Mouse (Mus musculus): ENCODE results near the gene Zfp335. TPM values are rescaled to one million over a fixed set of nuclear protein-coding genes. Genes with fewer than 3 reads are reported as not detected.

The Zfp335 gene
- total RNA-seq (2014; rRNA removed) (26.5 and 28.3 TPM in 2 replicates), polyA plus RNA-seq (2015; fragmentation: Nextera tagmentation; extraction: Ambion mirVana) (9.0 and 9.2 TPM in 2 replicates)

DNA sequence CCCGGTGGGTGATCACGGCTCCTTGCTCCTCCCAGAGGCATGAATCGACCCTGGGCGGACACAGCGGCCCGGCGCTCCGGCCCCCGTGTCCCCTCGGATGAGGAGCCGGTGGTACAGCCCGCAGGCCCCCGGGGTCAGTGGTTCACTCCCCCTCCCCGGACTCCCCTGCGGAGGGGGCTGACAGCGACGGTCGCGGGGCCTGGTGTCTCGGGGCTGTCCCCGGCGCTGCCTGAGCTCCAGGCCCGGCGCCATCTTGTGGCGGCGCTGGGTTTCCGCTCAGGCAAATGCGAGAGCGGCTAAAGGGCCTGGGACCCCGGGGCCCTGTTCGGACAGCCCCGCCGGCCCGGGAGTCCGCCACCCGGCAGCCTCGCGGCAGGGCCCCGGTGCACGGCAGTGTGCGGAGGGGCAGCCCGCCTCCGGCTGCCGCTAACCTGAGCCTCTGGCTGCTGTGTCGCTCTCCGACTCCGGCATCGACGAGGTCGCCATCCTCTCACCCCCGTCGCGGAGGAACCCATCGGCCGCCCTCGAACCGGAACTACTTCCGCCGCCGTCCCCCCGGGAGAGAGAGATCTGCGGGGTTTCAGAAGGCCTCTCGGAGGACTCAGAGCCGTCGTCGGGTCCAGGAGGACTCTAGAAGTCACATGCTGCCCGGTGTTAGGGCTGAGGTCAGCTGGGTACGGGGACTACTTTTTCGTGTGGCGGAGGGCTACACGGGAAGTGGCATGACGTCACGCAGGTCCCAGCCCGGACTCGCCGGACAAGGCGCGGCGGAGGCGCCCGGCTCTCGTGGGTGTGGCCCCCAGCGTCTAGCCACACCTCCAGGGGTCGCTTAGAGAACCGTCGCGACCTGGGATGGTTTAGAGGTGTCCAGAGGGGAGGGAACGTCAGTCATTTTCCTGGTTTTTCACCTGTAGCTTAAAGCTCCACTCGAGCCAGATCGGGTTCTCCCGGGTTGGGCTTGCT is at the start of gene Zfp335:
Gene Zfp335, minus strand, starts transcription at position 672 of the 963 bp plus-strand sequence.
- Histone ChIP-seq H3K27ac (peak within 1 kb of the TSS; percentile 100), H3K4me2 (ENCODE audit: low read depth, low read length) (peak within 1 kb of the TSS; percentile 74), H3K36me3 (ENCODE audit: insufficient read depth, low read length) (peaks cover 20% of the 10 kb centered on the region; the same call in 1 of the 2 replicates), H3K4me3 (ENCODE audit: low read length) (peak within 1 kb of the TSS; percentile 63), H3K9ac (replicated peaks; ENCODE audit: low read length) (peak within 1 kb of the TSS; percentile 84), H3K27me3 (ENCODE audit: insufficient read depth, low read length) (no peaks in the 10 kb centered on the region), H3K9me3 (ENCODE audit: low read length) (no peaks in the 10 kb centered on the region), H3K4me1 (ENCODE audit: insufficient read depth, low read length) (peaks cover 15% of the 10 kb centered on the region)
- under 1% methylated on average over 90 of the region's 91 CpGs for WGBS
- DNase-seq (ENCODE audit: low spot score) (peak; percentile 98), ATAC-seq (peak; percentile 89)
- TF ChIP-seq CTCF (IDR thresholded peaks at IDR 0.05; ENCODE audit: low read depth): peak; percentile 46

DNA sequence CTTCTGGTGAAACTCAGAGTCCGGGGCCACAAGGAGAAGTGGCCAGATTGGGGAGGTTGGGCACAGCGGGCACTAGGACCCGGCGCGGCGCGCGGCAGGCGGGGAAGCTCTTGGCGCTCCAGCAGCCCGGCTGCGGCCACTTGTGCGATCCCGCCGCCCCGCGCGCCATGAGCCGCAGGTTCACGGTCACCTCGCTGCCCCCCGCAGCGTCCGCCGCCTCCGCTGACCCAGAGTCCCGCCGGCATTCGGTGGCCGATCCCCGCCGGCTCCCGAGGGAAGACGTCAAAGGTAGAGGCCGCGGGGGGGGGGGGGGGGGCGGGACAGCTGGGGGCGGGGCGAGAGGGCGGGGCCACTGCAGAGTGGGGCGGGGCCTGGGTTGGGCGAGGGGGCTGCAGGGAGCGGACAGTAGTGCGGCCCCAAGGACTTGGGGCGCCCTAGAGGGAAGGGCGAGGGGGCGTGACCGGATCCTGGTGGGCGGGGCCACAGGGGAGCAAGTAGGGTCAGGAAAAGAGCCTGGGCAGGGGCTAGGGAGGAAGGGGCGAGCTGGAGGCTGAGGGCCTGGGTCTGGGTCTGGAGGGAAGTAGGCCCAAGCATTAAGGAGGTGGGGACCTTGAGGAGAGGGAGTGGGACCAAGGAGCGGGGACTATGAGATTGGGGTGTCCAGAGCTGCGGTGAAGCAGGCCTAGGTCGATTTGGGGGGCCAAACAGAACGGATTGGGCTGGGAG is 49.3 kb upstream of the Zfp335 start, which contains the start of gene Slc12a5:
Gene Slc12a5, plus strand, starts transcription at position 87 of the 726 bp plus-strand sequence.
- H3K4me1 ChIP-seq (ENCODE audit: insufficient read depth, low read length): 0 out of 2 replicates have a peak, but pooled peaks cover 3% of the 10 kb centered on the region
- WGBS: 1% methylated on average over 34 of the region's 54 CpGs
- H3K9ac ChIP-seq (replicated peaks; ENCODE audit: low read length): peak within 1 kb of the TSS; percentile 63
- peak within 1 kb of the TSS; percentile 69; the same call in 1 of the 2 replicates for H3K27ac ChIP-seq
- no peak for TF ChIP-seq CTCF (IDR thresholded peaks at IDR 0.05; ENCODE audit: low read depth)
- peak within 1 kb of the TSS; percentile 54 for H3K4me3 ChIP-seq (ENCODE audit: low read length)
- H3K4me2 ChIP-seq (ENCODE audit: low read depth, low read length): peak within 1 kb of the TSS; percentile 61
- H3K27me3 ChIP-seq (ENCODE audit: insufficient read depth, low read length): no peaks in the 10 kb centered on the region
- DNase-seq (ENCODE audit: low spot score) (peak; percentile 85), ATAC-seq (peak; percentile 62)
- H3K36me3 ChIP-seq (ENCODE audit: insufficient read depth, low read length): no peaks in the 10 kb centered on the region
- H3K9me3 ChIP-seq (ENCODE audit: low read length): no peaks in the 10 kb centered on the region

GRCm38 (mm10) chr2:164957548-164958315 is 46.2 kb upstream of the Zfp335 start:
- DNase-seq (ENCODE audit: low spot score): no peak
- WGBS: 59% methylated on average over 9 of the region's 9 CpGs
- Histone ChIP-seq H3K4me1 (ENCODE audit: insufficient read depth, low read length) (no peaks in the 10 kb centered on the region), H3K27ac (no peak overlapping the region), H3K36me3 (ENCODE audit: insufficient read depth, low read length) (no peaks in the 10 kb centered on the region), H3K27me3 (ENCODE audit: insufficient read depth, low read length) (no peaks in the 10 kb centered on the region), H3K9ac (replicated peaks; ENCODE audit: low read length) (no peak overlapping the region), H3K9me3 (ENCODE audit: low read length) (no peaks in the 10 kb centered on the region), H3K4me2 (ENCODE audit: low read depth, low read length) (no peak overlapping the region), H3K4me3 (ENCODE audit: low read length) (no peak overlapping the region)
- TF ChIP-seq CTCF (IDR thresholded peaks at IDR 0.05; ENCODE audit: low read depth): peak; percentile 35
- ATAC-seq: no peak

- no peak for ATAC-seq
- Histone ChIP-seq H3K4me2 (ENCODE audit: low read depth, low read length) (no peak overlapping the region), H3K36me3 (ENCODE audit: insufficient read depth, low read length) (no peaks in the 10 kb centered on the region), H3K9ac (replicated peaks; ENCODE audit: low read length) (no peak overlapping the region), H3K9me3 (ENCODE audit: low read length) (no peaks in the 10 kb centered on the region), H3K27me3 (ENCODE audit: insufficient read depth, low read length) (peaks cover 3% of the 10 kb centered on the region; the same call in 1 of the 2 replicates), H3K27ac (no peak overlapping the region), H3K4me3 (ENCODE audit: low read length) (no peak overlapping the region), H3K4me1 (ENCODE audit: insufficient read depth, low read length) (no peaks in the 10 kb centered on the region)
- TF ChIP-seq CTCF (IDR thresholded peaks at IDR 0.05; ENCODE audit: low read depth): no peak
- 79% methylated on average over 5 of the region's 5 CpGs for WGBS
- no peak for DNase-seq (ENCODE audit: low spot score)
These were observed 44.6 kb upstream of the Zfp335 start for GRCm38 (mm10) chr2:164956195-164956594.

GRCm38 (mm10) chr2:164955725-164956124 is 44.2 kb upstream of the Zfp335 start:
- DNase-seq (ENCODE audit: low spot score) (no peak), ATAC-seq (no peak)
- H3K4me1 ChIP-seq (ENCODE audit: insufficient read depth, low read length): no peaks in the 10 kb centered on the region
- H3K27ac ChIP-seq: no peak overlapping the region
- no peaks in the 10 kb centered on the region for H3K36me3 ChIP-seq (ENCODE audit: insufficient read depth, low read length)
- no peak overlapping the region for H3K4me2 ChIP-seq (ENCODE audit: low read depth, low read length)
- H3K27me3 ChIP-seq (ENCODE audit: insufficient read depth, low read length): peaks cover 7% of the 10 kb centered on the region; the same call in 1 of the 2 replicates
- no peak overlapping the region for H3K4me3 ChIP-seq (ENCODE audit: low read length)
- H3K9me3 ChIP-seq (ENCODE audit: low read length): no peaks in the 10 kb centered on the region
- no peak overlapping the region for H3K9ac ChIP-seq (replicated peaks; ENCODE audit: low read length)
- TF ChIP-seq CTCF (IDR thresholded peaks at IDR 0.05; ENCODE audit: low read depth): no peak
- 74% methylated on average over 4 of the region's 4 CpGs for WGBS

GRCm38 (mm10) chr2:164953224-164953623 is 41.7 kb upstream of the Zfp335 start:
- no peaks in the 10 kb centered on the region for H3K4me1 ChIP-seq (ENCODE audit: insufficient read depth, low read length)
- H3K9ac ChIP-seq (replicated peaks; ENCODE audit: low read length): no peak overlapping the region
- H3K4me2 ChIP-seq (ENCODE audit: low read depth, low read length): peak overlapping the region; percentile 24; the same call in 1 of the 2 replicates
- peaks cover 21% of the 10 kb centered on the region for H3K27me3 ChIP-seq (ENCODE audit: insufficient read depth, low read length)
- peak; percentile 88 for DNase-seq (ENCODE audit: low spot score)
- H3K36me3 ChIP-seq (ENCODE audit: insufficient read depth, low read length): no peaks in the 10 kb centered on the region
- TF ChIP-seq CTCF (IDR thresholded peaks at IDR 0.05; ENCODE audit: low read depth): peak; percentile 97
- peak; percentile 85 for ATAC-seq
- no peaks in the 10 kb centered on the region for H3K9me3 ChIP-seq (ENCODE audit: low read length)
- under 1% methylated on average over 21 of the region's 21 CpGs for WGBS
- no peak overlapping the region for H3K27ac ChIP-seq
- no peak overlapping the region for H3K4me3 ChIP-seq (ENCODE audit: low read length)
